Mouse (Mus musculus) liver, postnatal 0 days (tissue): ENCODE measurements around the gene Mrpl38.

Experiments used
- CTCF ChIP-seq: sonication (generic); IDR thresholded peaks from 2 replicates; pipeline ENCODE4 v1.5.1; 2016; ENCODE audit warnings: antibody characterized with exemption, low read depth
- EP300 ChIP-seq: IDR thresholded peaks from 2 replicates; pipeline ENCODE4 v1.6.1; 2016; ENCODE audit warnings: antibody characterized with exemption, low read depth, mild to moderate bottlenecking

GRCm38 (mm10) chr11:116117241-116117640 is 21.4 kb downstream of the Mrpl38 start:
- TF ChIP-seq CTCF = no peak
- TF ChIP-seq EP300 = no peak
